In the genomic region with DNA sequence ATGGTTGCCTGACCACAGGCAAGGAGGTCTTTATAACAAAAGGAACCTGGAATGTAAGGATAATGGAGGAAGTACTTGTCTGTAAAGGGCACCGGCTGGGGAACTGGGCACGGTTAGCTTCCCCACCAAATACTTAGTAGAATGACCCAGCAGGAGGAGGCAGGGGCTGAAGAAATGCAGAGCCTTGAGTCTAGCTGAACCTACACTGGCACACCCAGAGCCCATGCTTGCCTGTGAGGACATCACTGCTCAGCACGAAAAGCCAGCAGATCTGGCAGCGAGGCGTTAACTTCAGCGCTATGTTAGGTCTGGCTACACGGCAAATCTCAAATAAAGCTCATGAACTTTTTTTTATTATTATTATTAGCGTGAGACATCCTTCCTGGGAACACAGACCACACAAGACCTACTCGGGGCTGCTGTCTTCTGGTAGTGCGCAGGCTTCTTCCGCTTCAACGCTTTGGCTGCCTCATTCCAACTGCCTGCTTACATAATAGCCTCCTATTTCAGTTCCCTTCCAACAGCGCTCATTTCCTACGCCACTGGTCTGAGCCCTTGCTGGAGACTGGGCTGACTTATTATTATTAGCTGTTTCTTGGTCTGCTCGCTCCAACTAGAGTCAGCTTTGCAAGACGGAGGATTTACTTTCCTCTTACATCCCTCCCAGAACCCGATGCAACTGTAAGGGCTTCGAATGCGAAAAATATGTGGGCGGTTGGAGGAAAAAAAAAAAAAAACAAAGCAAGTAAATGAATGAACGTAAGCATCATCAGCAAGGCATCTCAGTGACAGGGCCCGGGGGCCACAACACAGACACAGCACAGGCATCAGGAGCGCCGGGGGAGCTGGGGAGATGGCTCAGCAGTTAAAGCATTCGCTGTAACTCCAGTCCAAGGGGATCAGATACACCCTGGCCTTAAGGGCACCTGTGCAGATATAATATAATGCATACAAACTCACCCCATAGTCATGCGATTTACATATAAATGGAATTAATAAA, we compare ENCODE assay signal across 7 mouse cellular contexts.
DNase-seq lines count a peak whose midpoint lies in the region; ATAC-seq and TF ChIP-seq lines count a peak whose summit lies in the region.

No protein-coding gene starts in this region.

- WGBS in forebrain, postnatal 0 days, result 29% methylated on average over 26 of the region's 26 CpGs
- WGBS in liver, embryonic 16.5 days (ENCODE audit: insufficient replicate concordance), result 28% methylated on average over 26 of the region's 26 CpGs

- TF ChIP-seq CTCF in forebrain, postnatal 0 days (IDR thresholded peaks at IDR 0.05; ENCODE audit: low read depth), result no peak

- no peaks in the 10 kb centered on the region for H3K9me3 ChIP-seq in forebrain, postnatal 0 days (ENCODE audit: low read length)
- no peaks in the 10 kb centered on the region for H3K9me3 ChIP-seq in liver, embryonic 16.5 days (replicated peaks; ENCODE audit: control insufficient read depth, low read length)

- peak overlapping the region; percentile 41 for H3K4me2 ChIP-seq in forebrain, postnatal 0 days (ENCODE audit: low read depth)
- no peak overlapping the region; the same call in 1 of the 2 replicates for H3K4me2 ChIP-seq in liver, embryonic 16.5 days (ENCODE audit: low read depth, low read length)

- peak; percentile 69 for DNase-seq in forebrain, postnatal 0 days
- DNase-seq in kidney, postnatal 25 days, result peak; percentile 52 to 70
- DNase-seq in retina, embryonic 14.5 days (ENCODE audit: low spot score), result peak; percentile 71
- DNase-seq in T-cell, adult 2 months (ENCODE audit: low spot score), result no peak

- 0 out of 2 replicates have a peak, but pooled peaks cover 9% of the 10 kb centered on the region for H3K4me1 ChIP-seq in forebrain, postnatal 0 days (ENCODE audit: insufficient read depth)
- no peaks in the 10 kb centered on the region for H3K4me1 ChIP-seq in liver, embryonic 16.5 days (ENCODE audit: control insufficient read depth, low read depth, low read length)

- H3K27ac ChIP-seq in forebrain, postnatal 0 days (ENCODE audit: low read depth, low read length), result no peak overlapping the region
- H3K27ac ChIP-seq in liver, embryonic 16.5 days (ENCODE audit: low read length), result peak overlapping the region; percentile 25; the same call in 1 of the 2 replicates

- no peak overlapping the region for H3K9ac ChIP-seq in forebrain, postnatal 0 days
- no peak overlapping the region for H3K9ac ChIP-seq in liver, embryonic 16.5 days (ENCODE audit: low read depth, low read length)

- peak overlapping the region; percentile 21 for H3K4me3 ChIP-seq in forebrain, postnatal 0 days (ENCODE audit: low read depth, low read length)
- no peak overlapping the region for H3K4me3 ChIP-seq in liver, embryonic 16.5 days (ENCODE audit: low read depth, low read length)

- H3K36me3 ChIP-seq in forebrain, postnatal 0 days (ENCODE audit: insufficient read depth), result no peaks in the 10 kb centered on the region
- H3K36me3 ChIP-seq in liver, embryonic 16.5 days (ENCODE audit: control insufficient read depth, insufficient read depth), result no peaks in the 10 kb centered on the region

- H3K27me3 ChIP-seq in forebrain, postnatal 0 days (ENCODE audit: insufficient read depth, low read length), result no peaks in the 10 kb centered on the region
- H3K27me3 ChIP-seq in liver, embryonic 16.5 days (ENCODE audit: control insufficient read depth, insufficient read depth, low read depth, low read length), result no peaks in the 10 kb centered on the region

- ATAC-seq in CD4-positive, CD25-positive, alpha-beta regulatory T cell, adult 4 months, result peak; percentile 28
- ATAC-seq in cerebellum, adult (ENCODE audit: insufficient number of reproducible peaks, low FRiP score, low TSS enrichment), result peak; percentile 86
- peak; percentile 52; the same call in 1 of the 2 replicates for ATAC-seq in forebrain, postnatal 0 days
- ATAC-seq in liver, embryonic 16.5 days (ENCODE audit: low read depth), result peak; percentile 11; the same call in 1 of the 2 replicates

Comparison
In these comparisons a context has a peak if more than half of its experiments do, and no peak if none do; other contexts are left out.
1. ATAC-seq: peak in every context shown above with its lines; median percentile 86 in cerebellum, adult; 52 in forebrain, postnatal 0 days; 28 in CD4-positive, CD25-positive, alpha-beta regulatory T cell, adult 4 months; 11 in liver, embryonic 16.5 days.